Mouse (Mus musculus) urinary bladder, postnatal 10 days (tissue): ENCODE measurements around the gene Fam69b.

Source experiments
- DNase-seq: peaks from one replicate; pipeline ENCODE4 v3.0.0; 2022; ENCODE audit warnings: low spot score

Gene Fam69b

DNA sequence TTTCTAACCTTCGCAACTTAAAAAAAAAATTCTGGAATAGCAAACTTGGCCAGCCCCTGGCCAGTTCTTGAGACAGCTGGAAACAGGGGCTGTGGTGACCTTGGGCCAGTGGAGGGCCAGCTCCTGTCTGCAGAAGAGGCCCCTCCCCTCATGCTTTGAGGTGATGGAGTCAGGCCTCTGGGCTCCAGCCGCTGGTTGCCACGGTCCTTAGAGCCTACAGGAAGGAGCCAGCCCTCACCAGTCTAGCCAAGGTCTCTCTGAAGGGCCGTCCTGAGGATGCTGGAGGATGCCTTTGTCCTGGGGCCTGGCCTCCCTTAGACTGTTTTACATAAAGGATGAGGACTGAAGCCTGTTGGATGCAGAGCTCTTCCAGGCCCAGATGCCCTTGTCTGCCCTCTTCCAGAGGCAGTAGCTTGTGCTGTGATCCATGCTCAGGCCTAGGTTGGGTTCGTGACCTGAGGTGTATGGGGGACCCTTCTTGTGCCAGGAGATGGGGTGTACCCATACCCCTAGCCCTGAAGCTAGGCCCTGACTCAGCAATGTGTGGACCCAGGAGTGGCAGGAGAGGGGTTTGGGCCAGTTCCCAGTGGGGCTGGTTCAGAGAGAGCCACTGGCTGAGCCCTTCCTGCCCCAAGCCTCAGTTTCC, 658 bp downstream of the Fam69b start:
- no peak for DNase-seq

DNA sequence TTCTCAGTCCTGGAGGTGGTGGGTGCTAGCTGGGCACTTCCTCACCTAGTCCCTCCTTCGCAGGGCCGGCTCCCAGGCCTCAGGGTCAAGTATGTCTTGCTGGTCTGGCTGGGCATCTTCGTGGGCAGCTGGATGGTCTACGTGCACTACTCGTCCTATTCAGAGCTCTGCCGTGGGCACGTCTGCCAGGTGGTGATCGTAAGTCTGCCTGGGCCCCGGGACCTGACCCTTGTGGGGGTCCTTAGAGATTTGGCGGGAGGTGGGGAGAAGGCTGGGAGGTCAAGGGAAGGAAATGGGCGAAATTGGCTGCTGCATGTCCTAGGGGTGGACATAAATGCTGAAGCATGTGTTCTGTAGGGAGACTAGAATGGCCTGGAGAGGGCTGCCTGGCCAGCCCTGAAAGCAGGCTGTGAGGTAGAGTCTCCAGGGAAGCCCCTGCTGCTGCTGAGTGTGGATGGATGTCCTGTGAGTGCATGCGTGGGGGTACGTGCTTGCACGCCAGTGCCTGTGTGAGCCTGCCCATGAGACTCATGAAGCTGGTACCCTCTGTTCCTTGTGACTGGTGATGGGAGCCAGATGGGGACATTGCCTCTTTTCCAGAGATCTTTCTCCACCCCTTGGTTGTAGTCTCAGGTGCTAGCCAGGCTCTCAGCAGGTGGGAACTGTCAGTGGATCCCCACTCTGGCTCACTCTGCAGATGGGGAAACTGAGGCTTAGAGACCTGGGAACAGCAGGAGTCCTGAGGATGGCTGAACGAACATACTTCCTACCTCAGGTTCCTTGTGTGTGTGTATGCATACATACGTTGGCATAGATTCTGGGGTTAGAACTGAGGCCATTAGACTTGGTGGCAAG, 4.5 kb downstream of the Fam69b start:
- no peak for DNase-seq

DNA sequence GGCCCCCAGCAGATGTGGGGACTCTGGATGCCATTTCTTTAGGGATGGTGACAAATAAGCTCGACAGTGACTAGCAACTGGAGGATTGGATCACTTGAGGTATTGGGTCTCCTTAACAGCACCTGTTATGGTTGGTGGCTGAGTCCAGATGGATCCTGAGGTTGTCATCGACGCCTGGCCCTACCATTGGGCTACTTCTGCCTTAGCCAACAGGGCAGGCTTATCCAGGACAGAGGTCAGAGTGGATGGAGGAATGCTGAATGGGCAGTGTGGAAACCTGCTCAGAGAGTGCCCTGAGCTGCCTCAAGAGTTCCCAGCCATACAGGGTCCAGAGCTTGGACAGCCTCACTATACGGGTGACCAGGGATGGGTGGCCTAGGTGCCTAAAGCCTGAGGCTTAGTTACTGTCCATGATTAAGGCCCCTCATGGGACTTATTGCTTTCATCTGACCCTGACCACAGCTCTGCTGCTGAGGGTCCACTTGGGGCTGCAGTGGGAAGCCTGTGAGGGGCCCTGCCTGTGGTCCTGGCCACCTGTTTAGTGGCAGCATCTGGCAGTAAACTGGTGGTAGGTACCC, 5.8 kb downstream of the Fam69b start:
- no peak for DNase-seq

DNA sequence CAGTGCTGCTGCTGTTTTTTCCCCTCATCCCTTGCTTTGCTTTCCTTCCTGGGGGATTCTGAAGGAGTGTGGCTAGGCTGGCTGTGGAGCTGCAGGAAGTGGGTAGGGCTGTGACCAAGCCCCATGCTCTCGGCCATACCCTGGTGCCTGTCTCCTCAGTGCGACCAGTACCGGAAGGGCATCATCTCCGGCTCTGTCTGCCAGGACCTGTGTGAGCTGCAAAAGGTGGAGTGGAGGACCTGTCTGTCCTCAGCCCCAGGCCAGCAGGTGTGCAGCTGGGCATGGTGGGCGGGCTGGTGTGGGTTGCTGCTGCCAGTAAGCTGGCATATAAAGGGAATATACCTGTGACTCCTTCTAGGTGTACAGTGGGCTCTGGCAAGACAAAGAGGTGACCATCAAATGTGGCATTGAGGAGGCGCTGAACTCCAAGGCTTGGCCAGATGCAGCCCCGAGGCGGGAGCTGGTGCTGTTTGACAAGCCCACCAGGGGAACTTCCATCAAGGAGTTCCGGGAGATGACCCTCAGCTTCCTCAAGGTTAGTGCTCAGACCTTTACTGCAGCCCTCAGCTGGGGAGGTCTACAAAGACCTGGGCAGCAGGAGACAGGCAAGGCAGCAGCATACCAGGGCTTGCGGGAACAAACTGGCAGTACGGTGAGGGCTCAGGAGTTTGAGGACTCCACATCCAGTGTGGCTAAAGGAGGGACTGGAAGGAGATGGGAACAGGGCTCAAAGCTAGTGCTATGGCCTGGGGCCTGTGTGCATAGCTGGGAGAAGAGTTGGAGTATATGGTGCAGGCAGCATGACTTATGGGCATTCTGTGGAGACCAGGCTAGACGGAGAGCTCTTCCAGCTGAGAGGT, 6.6 kb downstream of the Fam69b start:
- no peak for DNase-seq

DNA sequence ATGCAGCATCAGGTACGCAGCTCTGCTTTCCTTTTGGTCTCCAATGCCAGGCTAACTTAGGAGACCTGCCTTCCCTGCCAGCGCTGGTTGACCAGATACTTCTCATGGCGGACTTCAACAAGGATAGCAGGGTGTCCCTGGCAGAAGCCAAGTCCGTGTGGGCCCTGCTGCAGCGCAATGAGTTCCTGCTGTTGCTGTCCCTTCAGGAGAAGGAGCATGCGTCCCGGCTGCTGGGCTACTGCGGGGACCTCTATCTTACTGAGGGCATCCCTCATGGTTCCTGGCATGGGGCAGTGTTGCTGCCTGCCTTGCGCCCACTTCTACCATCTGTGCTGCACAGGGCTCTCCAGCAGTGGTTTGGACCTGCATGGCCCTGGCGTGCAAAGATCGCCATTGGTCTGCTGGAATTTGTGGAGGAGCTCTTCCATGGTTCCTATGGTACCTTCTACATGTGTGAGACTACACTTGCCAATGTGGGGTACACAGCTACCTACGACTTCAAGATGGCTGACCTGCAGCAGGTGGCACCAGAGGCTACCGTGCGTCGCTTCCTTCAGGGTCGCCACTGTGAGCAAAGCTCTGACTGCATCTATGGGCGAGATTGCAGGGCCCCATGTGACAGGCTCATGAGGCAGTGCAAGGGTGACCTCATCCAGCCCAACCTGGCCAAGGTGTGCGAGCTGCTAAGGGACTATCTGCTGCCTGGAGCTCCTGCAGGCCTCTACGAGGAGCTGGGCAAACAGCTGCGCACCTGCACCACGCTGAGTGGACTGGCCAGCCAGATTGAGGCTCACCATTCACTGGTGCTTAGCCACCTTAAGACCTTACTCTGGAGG, 7.5 kb downstream of the Fam69b start:
- DNase-seq = no peak

DNA sequence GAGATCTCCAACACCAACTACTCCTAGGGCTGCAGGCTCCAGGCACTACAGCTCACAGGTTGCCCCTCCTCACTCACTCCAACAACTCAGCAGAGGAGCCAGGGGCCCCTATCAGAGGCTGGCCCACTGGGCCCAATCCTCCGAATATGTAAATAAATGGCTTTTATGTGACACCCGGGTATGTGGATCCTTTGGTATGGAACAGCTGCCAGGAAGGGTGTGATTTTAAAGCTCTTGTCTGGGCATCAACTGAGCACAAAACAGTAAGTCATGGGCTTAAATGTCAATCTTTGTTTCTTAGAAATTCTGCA, 8.0 kb downstream of the Fam69b start:
- DNase-seq = no peak

DNA sequence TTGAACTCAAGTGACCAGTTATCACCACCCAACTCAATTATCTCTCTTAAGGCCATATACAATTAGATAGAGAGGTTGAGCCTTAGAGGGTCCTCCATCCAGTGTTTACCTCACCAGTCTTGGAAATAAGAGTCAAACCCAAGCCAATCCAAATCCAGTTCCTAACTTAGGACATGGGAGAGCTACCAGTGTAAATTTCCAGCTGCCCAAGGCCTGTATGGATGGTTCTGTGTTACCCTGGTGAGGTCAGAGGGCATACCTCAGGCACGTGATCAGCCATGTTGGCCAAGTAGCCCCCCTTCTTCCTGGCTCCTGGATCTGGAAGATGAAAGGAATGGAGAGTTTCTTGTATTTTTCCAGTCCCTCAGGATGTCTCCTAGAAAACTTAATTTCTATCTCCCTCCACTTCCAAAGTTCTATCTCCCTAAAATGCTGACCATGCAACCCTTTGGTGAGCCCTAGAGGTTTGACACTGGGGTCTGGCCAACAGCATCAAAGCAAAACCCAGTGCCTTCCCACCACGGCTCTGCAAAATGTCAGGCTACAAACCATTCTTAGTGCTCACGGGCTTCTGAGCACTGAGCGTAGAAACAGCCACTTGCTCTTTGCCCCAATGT, 9.2 kb downstream of the Fam69b start:
- DNase-seq = no peak

DNA sequence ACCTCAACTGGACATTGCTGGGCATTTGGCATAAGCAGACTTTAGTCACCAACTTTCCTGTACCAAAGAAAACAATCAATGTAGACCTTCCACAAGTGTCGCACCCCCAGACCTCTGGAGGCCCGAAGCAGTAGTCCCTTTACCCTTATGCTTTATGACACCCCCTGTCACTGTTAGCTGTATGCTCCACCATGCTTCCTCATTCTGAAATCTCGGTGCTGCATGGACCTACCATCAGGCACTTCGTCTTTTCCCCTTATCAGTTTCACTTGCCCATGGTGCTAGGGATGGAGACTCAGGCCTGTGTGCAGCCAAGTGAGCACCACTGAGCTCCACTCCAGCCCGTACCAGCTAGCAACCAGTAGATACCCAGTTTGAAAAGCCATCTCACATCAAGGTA, 9.8 kb downstream of the Fam69b start:
- no peak for DNase-seq

DNA sequence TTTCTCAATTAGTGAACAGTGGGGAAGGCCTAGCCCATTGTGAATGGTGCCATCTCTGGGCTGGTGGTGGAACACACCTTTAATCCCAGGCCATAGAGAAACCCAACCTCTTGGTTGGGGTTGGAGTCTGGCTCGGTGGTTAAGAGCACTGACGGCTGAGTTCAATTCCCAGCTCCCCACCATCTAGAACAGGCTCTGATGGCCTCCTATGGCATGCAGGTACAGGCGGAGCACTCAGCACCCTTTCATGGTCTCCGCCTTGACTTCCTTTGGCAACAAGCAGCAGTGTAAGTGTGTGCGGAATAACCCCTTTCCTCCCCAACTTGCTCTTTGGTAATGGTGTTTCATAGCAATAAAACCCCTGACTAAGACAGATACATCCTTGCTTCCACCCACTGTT, 10.3 kb downstream of the Fam69b start:
- DNase-seq = no peak

DNA sequence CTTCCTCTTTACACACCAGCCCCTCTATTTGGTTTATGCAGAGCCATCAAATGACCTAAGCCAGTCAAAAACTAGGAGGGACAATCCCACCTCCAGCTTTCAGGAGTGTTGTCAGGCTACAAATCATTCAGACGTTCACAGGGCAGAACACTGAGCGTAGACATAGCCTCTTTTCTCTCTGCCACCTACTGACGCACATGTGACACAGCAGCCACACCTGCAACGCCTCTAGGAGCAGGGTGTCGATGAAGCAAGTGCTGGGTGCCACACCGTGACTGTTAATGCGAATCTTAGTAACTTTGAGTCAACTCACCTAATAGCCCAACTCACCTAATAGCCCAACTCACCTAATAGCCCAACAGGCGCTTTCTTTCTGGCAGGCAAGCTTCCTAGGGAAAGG, 10.8 kb downstream of the Fam69b start:
- no peak for DNase-seq

DNA sequence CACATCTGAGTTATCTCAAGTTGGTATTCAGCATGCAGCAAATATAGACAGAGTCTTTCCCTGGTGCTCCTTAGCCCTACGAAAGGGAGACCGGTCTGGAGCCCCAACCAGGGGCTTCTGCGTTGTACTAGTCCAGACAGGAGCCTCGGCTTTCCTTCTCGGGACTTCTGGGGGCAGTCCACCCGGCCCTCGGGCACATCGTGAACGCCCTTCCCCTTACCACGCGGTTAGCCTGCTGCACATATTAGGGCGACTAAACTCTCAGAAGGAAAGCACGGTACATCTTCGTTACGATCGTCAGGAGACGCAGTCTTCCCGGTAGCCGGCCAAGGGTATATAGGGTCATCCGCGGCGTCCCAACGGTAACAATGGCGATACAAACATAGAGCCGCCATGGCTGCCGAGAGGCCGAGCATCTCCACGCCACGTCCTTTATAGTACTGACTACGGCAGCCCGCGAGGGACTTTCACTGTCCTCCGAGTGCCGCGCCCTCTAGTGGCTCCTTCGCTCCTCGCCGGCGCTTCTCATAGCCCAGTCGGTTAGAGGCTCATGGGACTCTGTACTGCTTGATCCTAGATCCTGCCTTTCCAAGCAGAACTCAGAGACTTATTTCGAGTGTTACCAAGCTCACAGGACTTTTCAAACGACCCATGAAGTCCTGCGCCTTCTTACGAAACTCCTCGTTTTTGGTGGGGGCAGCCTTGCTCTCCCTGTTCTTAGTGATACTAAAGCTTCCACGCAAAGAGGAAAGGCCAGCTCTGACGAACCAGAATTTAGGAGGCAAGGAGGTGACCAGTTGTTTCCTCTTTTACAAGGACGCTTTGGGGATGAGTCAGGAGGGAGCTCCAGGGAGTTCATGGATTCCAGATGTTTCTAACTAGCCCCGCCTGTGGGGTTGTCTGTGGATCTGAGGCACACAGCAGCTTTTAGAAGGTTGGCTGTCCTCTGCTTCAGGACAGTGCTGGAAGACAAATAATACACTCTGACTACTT, 11.9 kb downstream of the Fam69b start:
- DNase-seq = peak; percentile 97

DNA sequence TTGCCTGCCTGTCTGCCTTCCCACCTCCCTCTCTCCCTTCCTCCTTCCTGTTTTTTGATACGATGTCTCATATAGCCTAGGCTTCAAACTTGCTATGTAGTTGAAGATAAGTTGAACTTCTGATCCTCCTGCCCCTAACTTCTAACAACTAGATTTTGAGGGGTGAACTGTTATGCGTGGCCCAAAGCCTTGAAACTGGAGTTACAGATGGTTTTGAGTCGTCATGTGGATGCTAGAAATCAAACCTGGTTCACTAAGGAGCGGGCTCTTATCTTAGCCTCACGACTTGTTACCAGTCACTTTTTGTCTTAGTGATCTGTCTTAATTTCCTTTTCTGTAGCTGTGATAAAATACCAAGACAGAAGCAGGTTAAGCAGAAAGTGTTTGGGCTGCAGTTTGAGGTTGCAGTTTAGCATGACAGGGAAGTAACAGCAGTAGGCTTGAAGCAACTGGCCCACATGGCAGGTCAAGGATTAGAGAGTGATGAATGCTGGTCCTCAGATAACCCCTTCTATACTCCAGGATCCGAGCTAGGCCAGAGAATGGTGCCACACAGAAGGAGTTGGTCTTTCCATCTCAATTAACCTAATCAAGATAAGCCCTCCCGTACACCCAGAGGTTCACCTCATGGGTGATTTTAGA, 12.9 kb downstream of the Fam69b start:
- no peak for DNase-seq

DNA sequence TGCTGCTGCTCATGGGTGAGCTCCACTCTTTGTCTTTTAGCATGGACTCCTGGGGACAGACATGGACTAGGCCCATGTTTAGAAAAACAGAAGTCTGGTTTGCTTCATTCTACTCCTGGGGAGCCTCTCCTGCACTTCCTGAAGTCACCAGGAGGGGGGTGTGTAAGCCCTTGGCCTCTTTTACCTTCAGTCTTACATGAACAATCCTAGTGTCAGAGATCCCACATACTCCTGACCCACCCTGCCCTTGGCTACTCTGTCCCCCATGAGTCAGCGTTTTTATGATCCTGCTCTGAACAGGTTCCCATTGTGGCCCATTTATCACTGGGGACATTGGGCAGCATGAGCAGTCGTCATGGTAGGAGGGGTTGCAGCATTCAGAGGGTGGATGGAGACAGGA, 15.7 kb downstream of the Fam69b start:
- no peak for DNase-seq

DNA sequence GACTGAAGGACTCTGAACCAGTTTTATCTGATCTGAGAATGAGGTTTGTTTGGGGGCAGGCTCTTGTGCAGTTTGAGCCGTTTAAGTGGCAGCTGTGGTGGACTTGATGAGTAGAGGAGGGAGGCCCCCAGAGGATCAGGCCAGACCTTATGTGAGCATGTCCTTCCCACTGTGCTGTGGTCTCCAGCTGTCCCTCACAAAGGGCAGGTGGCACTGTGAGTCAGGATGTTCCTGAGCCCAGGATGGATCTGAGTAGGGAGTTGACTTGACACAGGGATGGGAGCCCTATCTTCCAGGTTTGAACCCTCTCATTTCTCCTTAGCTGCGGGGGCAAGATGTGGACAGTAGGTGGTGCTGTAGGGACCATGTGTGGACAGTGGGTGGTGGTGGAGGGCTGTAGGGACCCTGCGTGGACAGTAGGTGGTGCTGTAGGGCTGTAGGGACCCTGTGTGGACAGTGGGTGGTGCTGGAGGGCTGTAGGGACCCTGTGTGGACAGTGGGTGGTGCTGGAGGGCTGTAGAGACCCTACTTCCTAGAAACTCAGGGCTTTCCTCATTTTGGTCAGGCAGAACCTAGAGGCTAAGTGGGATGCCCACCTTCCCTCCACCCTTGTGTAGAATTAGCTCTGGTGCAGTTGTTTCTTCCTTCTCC, 18.5 kb downstream of the Fam69b start:
- DNase-seq = no peak

DNA sequence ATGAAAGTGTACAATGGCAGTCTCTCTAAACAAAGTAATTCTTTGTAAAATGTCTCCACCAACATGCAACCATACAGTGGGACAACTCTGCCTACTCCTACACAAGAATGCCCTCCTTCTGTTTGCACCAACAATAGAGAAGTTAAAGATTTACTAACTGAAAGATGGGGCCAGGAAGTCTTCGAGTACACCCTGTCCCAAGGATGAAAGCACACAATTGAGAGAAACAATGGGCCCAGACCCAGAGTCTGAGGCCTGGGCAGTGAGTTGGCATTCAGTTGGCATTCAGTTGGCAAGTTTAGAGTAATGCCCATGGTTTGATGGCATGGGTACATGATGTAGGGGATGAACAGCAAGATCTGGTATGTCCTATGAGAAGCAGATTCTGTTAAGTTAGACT, 26.4 kb downstream of the Fam69b start:
- DNase-seq = no peak

DNA sequence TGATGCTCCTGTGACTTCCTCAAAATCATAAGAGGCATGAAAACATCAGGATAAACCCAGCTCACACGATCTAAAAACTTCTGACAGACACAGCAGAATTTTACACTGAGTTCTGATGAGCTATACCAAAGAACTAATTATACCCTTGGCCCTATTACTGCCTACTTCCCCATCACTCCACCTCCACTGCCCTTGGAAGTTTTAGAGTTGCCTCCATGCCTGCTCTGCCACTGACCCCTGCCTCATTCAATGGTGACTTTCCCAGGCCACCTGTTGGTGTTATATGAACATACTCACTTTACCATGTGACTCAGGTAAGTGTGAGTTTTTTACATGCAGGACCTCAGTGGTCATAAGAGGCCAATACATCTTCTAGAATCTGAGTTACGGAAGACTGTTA, 29.2 kb downstream of the Fam69b start:
- no peak for DNase-seq

DNA sequence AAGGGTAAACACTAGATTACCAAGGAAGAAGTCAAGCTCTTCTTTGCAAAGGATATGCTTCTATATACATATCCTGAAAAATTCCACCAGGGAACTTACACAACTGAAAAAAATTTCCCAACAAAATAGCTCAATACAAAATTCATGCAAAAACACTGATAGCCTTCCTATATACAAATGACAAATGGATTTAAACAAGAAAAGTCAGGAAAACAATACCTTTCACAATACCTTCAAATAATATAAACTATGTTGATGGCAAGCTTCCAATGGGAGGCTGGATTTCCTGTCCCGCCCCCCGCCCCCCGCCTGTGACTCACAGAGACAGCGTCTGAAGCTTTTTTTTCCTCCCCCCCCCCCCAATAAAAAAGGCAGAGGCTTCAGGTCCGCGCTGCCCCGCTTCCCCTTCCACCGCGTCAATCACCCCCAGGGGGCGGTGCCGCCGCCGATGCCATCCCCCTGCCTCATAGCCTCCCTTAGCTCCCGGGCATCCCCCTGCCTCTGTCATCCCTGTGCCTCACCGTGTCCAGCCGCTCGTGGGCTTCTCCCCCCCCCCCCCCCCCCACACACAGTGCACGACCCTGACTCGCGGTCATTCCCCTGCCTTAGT, 33.0 kb downstream of the Fam69b start:
- no peak for DNase-seq

DNA sequence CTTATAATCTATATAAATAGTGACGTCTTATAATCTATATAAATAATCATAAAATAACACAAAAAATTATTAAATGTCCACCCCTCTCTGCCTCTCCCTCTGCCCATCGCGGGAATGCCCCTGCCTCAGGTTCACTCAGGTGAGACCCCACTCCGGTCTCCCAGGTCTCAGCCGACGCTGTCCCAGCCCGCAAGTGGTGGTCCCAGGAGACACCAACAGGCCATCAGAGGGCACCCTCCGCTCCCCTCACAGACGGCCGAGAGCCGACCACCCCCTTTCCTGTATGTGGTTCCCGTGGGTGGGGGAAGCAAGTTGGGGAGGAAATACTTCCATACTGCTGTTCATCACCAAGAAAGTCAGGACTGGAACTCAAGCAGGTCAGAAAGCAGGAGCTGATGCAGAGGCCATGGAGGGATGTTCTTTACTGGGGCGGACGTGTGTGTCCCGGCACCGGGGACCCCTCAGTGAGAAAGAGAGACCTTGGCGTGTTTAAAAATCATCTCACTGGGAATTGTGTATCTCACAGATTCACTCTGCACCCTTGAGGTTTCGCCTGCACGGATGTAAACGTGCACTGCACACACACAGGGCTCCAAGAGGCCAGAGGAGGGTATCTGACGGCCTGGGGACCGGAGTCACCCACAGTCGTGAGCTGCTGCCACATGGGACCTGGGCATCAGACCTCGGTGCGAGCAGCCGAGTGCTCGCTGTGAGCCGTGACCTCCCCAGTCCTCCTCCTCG, 33.7 kb downstream of the Fam69b start:
- no peak for DNase-seq
